Mouse (Mus musculus) effector memory CD4-positive, alpha-beta T cell, adult 7 months (primary cell): ENCODE results near the gene Fgf11. TPM values are rescaled to one million over a fixed set of nuclear protein-coding genes. Genes with fewer than 3 reads are reported as not detected.

Experiments
- polyA plus RNA-seq: library from polyadenylated mRNA; unstranded; fragments of 100-300 nt; shearing (Covaris generic); gene quantifications from one replicate; pipeline ENCODE4 v1.2.1, GENCODE M21; 2017

Gene Fgf11
- polyA plus RNA-seq: not detected

GRCm38 (mm10) chr11:69801379-69801977 is at the start of gene Fgf11:
Fgf11 (minus strand) TSS chr11:69801857.

DNA sequence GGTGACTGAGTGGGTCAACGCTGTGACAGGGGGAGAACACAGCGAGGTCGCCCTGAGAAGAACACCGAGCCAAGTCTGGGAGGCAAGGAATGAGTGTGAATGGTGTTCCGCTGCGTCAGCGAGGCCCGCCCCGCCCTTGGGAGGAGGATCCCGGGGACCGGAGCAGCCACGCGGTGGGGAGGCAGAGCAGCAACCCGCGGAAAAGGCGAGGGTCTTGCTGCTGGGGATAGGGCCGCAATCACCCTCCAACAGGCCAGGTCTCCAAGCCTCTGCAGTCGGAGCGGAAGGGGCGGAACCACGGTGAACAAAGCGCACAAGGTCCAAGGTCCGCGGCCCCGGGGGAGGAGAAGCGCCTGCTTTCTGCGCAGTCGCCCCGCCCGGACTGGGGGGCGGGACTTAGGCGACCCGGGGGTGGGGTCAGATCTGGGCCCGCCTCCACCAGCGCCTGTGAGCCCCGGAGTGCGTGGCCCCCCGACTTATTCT is 44.6 kb upstream of the Fgf11 start, which contains the start of gene Plscr3:
Gene Plscr3 (plus strand): TSS at position 179 of the 483 bp plus-strand sequence.

GRCm38 (mm10) chr11:69837952-69838713 is 36.5 kb upstream of the Fgf11 start, which contains the start of gene Tmem256:
Tmem256 (plus strand) TSS chr11:69838514.

GRCm38 (mm10) chr11:69837604-69837951 is 35.9 kb upstream of the Fgf11 start, which contains the start of gene Nlgn2:
Nlgn2 (minus strand) TSS chr11:69837784.

DNA sequence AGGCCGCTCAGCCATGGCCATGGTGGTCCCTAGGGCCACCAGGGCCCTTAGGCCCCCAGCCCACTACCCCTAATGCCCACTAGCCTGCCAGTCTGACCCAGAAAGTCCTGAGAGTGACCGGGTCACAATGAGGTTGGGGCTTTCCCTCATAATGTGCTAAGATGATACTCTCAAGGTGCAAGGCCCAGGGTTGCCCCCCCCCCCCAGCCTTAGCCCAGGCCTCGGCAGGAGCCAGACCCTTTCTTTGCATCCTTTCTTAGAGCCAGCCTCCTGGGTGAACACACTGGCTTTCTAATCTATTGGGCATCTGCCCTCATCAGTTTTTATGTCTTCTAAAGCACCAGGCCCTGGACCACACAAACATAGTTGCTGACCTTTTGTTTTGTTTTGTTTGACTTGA is 20.4 kb upstream of the Fgf11 start, which contains the start of gene Spem1:
Gene Spem1 (minus strand): TSS at position 101 of the 400 bp plus-strand sequence.

DNA sequence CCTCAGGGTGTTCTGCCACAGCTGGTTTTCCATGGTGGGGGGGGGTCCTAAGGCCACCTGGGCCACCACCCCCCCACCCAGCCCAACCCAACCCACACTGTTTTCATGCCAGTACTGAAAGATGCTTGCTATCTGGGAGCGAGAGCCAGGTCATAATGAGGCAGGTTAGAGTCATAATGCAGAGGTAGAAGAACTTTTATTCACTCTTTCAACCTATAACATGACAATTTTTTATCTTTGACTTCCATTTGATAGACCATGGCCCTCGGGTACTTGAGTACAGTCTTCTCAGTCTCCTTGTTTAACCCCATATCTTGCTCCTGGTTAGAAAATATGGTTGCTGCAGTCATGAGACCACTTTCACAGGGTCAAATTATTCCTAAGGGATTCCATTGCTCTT is 16.7 kb upstream of the Fgf11 start, which contains the start of gene Spem2:
Gene Spem2 (minus strand): TSS at position 101 of the 400 bp plus-strand sequence.

DNA sequence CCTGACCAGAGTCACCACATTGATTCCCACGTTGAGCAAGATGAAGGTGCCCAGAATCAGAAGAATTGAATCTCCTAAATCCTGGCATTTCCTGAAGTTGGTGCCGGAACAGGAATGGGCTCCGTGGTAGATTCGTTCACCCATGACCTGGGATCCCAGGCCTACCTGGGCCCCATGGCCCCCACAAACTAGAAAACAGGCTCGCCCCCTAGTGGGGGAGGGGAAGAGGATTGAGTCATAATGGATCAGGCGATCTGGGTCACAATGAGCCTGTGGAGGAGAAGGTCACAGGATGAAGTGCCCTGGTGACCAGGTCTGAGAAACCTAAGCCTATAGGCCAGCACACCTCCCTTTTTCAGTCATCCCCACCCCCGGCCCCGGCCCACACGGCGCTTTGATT is 13.5 kb upstream of the Fgf11 start, which contains the start of gene Gm39566:
Gene Gm39566 (minus strand): TSS at position 144 of the 400 bp plus-strand sequence.

DNA sequence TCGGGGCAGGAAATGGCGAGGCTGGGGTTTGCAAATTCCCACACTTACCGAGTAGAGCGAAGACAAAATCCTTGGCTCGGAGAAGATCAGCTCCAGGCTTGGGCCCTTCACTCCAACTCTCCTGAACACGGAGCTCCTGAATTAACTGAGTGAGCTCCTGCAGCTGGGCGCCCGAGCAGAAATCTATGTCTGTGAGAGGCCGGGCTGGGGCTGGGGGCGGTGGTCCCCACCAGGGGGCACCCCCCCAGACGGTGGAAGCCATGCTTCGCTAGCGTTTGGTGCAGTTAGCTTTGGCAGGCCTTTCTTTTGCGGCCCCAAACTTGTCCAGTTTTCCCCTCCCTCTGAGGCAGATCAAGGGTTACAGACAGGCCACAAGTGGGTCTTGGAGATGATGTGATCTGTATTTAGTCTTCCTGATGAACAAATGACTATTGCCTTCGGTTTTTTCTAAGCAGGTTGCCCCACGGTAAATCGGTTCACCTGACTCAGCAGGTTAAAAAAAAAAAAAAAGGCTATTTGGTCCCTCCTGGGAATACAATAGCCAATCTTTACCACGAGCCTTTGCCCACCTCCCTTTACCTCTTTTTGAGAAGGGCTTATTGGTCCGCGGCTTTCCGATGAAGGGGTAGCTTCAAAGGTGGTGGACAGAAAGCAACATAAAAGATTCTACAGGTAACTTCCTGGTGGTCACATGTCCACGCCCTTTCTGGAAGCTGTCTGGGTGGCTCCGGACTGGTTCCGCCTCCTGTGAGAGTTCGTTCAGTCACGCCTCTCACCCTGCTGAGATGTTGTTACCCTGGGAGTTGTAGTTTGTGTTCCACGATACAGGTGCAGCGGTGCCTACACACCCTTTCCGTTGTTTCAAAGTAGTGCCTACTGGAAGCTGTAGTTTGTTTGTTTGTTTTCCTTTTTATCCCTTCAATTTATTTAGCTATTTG is 3.6 kb upstream of the Fgf11 start, which contains the start of gene Tmem102:
Gene Tmem102 (minus strand): TSS at position 653 of the 938 bp plus-strand sequence.

DNA sequence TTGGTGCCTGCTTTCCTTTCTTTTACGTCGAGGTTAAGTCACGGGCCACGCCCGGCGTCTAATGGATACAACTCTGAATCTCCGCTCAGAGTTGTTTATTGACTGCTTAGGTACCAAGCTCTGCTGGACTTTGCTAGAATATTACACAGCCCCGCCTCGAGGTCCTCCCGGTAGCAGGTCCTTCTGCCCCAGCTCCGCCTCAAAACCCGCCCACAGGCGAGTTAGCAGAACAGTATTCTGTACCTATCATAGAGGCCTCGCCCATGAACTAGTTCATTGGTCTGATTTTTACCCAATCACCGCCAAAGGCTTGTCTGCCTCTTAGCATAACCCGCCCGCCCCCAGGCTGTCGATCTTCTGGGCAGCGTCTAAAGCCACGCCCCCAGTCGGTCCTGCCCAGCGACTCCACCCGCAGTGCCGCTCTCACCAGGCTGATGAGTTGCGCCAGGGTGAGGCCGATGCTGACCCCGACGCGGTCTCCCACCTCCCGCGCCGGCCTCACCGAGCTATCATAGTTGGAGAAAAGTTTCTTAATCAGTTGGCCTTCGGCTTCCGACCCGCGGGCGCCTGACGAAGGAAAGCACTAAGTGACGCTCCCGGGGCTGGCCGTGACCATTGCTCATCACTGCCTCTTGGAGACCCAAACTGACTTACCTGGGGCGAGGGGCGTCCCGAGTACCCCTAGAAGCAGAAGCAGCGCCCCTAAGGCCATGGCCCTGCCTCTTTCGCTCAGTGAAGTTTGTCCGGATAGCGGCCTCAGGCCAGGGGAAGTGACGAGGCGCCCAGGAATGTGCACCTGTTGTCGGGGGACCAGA is 6.3 kb downstream of the Fgf11 start, which contains the start of gene Chrnb1:
Gene Chrnb1 (minus strand): TSS at position 776 of the 815 bp plus-strand sequence.

DNA sequence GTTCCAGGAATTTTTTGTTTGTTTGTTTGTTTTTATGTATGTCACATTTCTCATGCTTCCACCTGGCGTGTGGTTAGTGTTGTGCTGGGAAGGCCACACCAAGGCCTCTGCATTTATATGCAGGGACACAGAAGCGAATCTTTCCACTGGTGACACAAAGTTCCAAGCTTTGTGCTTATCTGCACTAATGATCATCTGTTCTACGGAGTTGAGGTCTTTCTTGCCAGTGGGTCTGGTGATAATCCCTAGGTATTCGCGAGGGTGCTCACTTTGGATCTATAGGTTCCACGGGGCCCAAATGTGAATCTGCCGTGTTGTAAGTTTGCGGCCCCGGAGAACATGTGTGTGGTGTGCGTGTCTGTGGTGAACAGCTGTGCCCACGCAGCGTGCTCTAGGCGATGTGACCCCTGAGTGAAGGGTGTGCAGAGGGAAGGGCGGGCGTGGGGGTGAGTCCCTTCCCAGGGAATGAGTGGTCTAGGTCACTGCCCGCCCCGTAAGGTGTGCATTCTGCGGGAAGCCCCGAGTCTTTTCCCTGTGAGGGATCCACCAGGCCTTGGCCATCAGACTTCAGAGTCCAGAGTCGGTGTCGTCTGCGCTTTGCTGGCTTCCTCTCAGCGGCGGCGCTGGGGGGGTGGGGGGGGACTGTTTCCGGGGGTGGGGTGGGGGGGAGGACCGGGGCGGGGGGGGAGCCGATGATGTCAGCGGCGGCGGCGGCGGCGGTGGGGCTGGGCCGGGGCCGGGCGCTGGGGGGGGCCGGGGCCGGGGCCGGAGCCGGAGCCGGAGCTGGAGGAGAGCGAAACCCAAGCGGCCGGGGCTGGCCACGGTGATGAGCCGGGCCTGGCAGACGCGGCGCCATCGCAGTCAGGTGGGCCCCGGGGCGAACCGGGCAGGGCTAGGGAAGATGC is 36.2 kb downstream of the Fgf11 start, which contains the start of gene Zbtb4:
Gene Zbtb4 (plus strand): TSS at position 692 of the 905 bp plus-strand sequence.

GRCm38 (mm10) chr11:69761868-69762267 is 39.8 kb downstream of the Fgf11 start, which contains the start of gene Slc35g3:
Slc35g3 (minus strand) TSS chr11:69761968.

DNA sequence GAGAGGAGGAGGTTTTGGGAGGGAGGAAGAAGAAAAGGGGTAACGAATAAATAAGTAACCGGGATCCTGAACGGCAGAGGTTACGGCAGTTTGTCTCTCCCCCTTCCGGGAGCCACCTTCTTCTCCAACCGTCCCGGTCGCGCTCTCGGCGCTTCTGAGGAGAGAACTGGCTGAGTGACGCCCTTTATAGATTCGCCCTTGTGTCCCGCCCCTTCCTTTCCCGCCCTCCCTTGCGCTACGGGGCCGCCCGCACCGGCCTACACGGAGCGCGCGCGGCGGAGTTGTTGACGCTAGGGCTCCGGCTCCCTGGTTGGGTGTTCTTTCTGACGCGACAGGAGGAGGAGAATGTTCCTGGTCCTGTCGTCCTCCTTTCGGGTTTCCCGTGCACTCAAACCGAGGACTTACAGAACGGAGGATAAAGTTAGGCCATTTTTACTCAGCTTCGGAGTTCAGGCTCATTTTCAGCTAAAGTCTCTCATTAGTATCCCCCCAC is 43.1 kb downstream of the Fgf11 start, which contains the start of gene Polr2a:
Gene Polr2a (minus strand): TSS at position 160 of the 493 bp plus-strand sequence.

Other genes with a start within 250 kb of the Fgf11 start
- gene Efnb3, start 241.7 kb downstream of the Fgf11 start, polyA plus RNA-seq: not detected
- gene Wrap53, start 221.6 kb downstream of the Fgf11 start, polyA plus RNA-seq: 13.1 TPM
- 204 TPM for gene Trp53, start 221.5 kb downstream of the Fgf11 start, polyA plus RNA-seq
- not detected for gene Atp1b2, start 195.9 kb downstream of the Fgf11 start, polyA plus RNA-seq
- 0.68 TPM for gene Shbg, start 184.0 kb downstream of the Fgf11 start, polyA plus RNA-seq
- 0.59 TPM for gene Sat2, start 179.8 kb downstream of the Fgf11 start, polyA plus RNA-seq
- 73.0 TPM for gene Fxr2, start 168.9 kb downstream of the Fgf11 start, polyA plus RNA-seq
- 0.76 TPM for gene Sox15, start 146.5 kb downstream of the Fgf11 start, polyA plus RNA-seq
- 44.5 TPM for gene Mpdu1, start 139.2 kb downstream of the Fgf11 start, polyA plus RNA-seq
- gene Cd68, start 135.7 kb downstream of the Fgf11 start, polyA plus RNA-seq: 3.9 TPM
- 729 TPM for gene Eif4a1, start 129.4 kb downstream of the Fgf11 start, polyA plus RNA-seq
- gene Senp3, start 119.8 kb downstream of the Fgf11 start, polyA plus RNA-seq: 29.6 TPM
- gene Tnfsf13, start 116.1 kb downstream of the Fgf11 start, polyA plus RNA-seq: not detected
- not detected for gene Tnfsf12, start 106.0 kb downstream of the Fgf11 start, polyA plus RNA-seq
- not detected for gene Tnfsfm13, start 105.8 kb downstream of the Fgf11 start, polyA plus RNA-seq
- gene Polr2a, start 43.2 kb downstream of the Fgf11 start, polyA plus RNA-seq: 51.9 TPM
- gene Slc35g3, start 39.9 kb downstream of the Fgf11 start, polyA plus RNA-seq: 0.26 TPM
- gene Zbtb4, start 35.9 kb downstream of the Fgf11 start, polyA plus RNA-seq: 4.2 TPM
- gene Chrnb1, start 5.9 kb downstream of the Fgf11 start, polyA plus RNA-seq: 0.52 TPM
- gene Tmem102, start 3.8 kb upstream of the Fgf11 start, polyA plus RNA-seq: not detected
- 0.16 TPM for gene Gm39566, start 13.4 kb upstream of the Fgf11 start, polyA plus RNA-seq
- 0.39 TPM for gene Spem2, start 16.6 kb upstream of the Fgf11 start, polyA plus RNA-seq
- gene Spem1, start 20.3 kb upstream of the Fgf11 start, polyA plus RNA-seq: not detected
- 0.15 TPM for gene Nlgn2, start 35.9 kb upstream of the Fgf11 start, polyA plus RNA-seq
- 44.3 TPM for gene Tmem256, start 36.7 kb upstream of the Fgf11 start, polyA plus RNA-seq
- gene Plscr3, start 44.5 kb upstream of the Fgf11 start, polyA plus RNA-seq: 8.5 TPM
- 0.27 TPM for gene Tnk1, start 56.9 kb upstream of the Fgf11 start, polyA plus RNA-seq
- gene Tmem95, start 76.2 kb upstream of the Fgf11 start, polyA plus RNA-seq: not detected
- 0.95 TPM for gene Kctd11, start 79.5 kb upstream of the Fgf11 start, polyA plus RNA-seq
- gene Acap1, start 93.7 kb upstream of the Fgf11 start, polyA plus RNA-seq: 485 TPM
- 1.6 TPM for gene 2810408A11Rik, start 99.1 kb upstream of the Fgf11 start, polyA plus RNA-seq
- 7.3 TPM for gene Neurl4, start 99.2 kb upstream of the Fgf11 start, polyA plus RNA-seq
- 235 TPM for gene Gps2, start 112.0 kb upstream of the Fgf11 start, polyA plus RNA-seq
- gene Eif5a, start 120.1 kb upstream of the Fgf11 start, polyA plus RNA-seq: 1,038 TPM
- gene Ybx2, start 133.9 kb upstream of the Fgf11 start, polyA plus RNA-seq: not detected
- gene Slc2a4, start 146.3 kb upstream of the Fgf11 start, polyA plus RNA-seq: not detected
- gene Cldn7, start 162.9 kb upstream of the Fgf11 start, polyA plus RNA-seq: not detected
- gene Ctdnep1, start 179.3 kb upstream of the Fgf11 start, polyA plus RNA-seq: 34.3 TPM
- 57.5 TPM for gene Elp5, start 180.7 kb upstream of the Fgf11 start, polyA plus RNA-seq
- 358 TPM for gene Gabarap, start 189.3 kb upstream of the Fgf11 start, polyA plus RNA-seq
- gene Phf23, start 193.9 kb upstream of the Fgf11 start, polyA plus RNA-seq: 52.1 TPM
- 15.5 TPM for gene Dvl2, start 198.7 kb upstream of the Fgf11 start, polyA plus RNA-seq
- gene Acadvl, start 213.6 kb upstream of the Fgf11 start, polyA plus RNA-seq: 101 TPM
- 6.9 TPM for gene Dlg4, start 215.1 kb upstream of the Fgf11 start, polyA plus RNA-seq